Comparison of ENCODE assay signal across 7 mouse cellular contexts in the genomic region with DNA sequence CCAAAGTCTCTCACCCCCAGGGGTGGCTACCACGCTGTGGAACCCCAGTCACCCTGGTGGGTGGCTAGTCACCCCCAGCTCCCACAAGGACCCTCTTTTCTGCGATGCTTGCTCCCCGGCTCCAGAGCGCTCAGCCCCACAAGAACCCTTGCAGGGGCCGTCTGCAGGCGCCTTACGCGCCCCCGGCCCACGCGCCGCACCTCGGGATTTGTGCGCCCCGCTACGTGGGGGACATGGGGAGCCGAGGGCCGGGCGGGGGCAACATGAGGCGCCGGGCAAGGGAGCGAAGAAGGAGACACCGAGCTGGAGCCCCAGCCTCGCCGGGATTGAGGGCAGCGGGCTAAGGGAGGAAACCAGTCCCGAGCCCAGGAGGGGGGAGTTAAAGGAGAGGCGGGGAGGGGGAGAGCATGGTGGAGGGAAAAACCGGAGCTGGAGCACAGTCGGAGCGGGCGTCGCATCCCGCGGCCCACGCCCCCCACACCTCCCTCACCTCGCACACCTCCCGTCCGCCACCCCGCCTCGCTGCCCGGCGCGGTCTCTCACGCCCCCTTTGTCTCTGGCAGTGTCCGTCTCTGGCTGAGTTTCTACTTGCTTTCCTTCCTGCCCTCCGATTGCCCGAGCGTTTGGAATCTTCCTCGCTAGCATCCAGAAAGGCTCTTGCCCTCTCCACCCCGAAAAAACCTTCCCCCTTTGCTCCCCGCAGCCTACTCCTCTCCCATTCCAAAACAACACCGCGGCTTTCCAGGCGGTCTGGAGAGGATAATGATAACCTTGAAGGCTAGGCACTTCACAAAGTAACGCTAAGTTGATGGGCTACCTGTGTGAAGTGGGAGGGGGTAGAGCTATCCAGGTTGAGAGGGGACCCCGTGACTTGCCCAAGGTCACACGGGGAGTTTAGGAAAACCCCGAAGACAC. TPM values are rescaled to one million over a fixed set of nuclear protein-coding genes. Genes with fewer than 3 reads are reported as not detected.
DNase-seq lines count a peak whose midpoint lies in the region; ATAC-seq and TF ChIP-seq lines count a peak whose summit lies in the region.

Gene Efnb3 (minus strand): TSS at position 355 of the 915 bp plus-strand sequence.

- H3K27ac ChIP-seq in lung, postnatal 0 days (ENCODE audit: low read length): no peak within 1 kb of the TSS
- no peak within 1 kb of the TSS for H3K27ac ChIP-seq in embryonic fibroblast, embryonic 13.5 days (ENCODE audit: insufficient read depth, low read length)
- H3K27ac ChIP-seq in hindbrain, embryonic 11.5 days (ENCODE audit: low read depth, low read length): peak within 1 kb of the TSS; percentile 86
- H3K27ac ChIP-seq in limb, embryonic 13.5 days: peak within 1 kb of the TSS; percentile 92
- H3K27ac ChIP-seq in olfactory bulb, adult 2 months (ENCODE audit: insufficient read depth, low read depth, low read length): peak within 1 kb of the TSS; percentile 48

- no peaks in the 10 kb centered on the region for H3K36me3 ChIP-seq in lung, postnatal 0 days (ENCODE audit: insufficient read depth, low read length)
- H3K36me3 ChIP-seq in hindbrain, embryonic 11.5 days (ENCODE audit: control insufficient read depth, insufficient read depth, low read length): 0 out of 2 replicates have a peak, but pooled peaks cover 4% of the 10 kb centered on the region
- H3K36me3 ChIP-seq in limb, embryonic 13.5 days: peaks cover 51% of the 10 kb centered on the region

- H3K4me1 ChIP-seq in lung, postnatal 0 days (ENCODE audit: insufficient read depth, low read depth, low read length): no peaks in the 10 kb centered on the region
- H3K4me1 ChIP-seq in lung, adult 2 months (ENCODE audit: control insufficient read depth, insufficient read depth, low read length): no peaks in the 10 kb centered on the region
- peaks cover 6% of the 10 kb centered on the region; the same call in 1 of the 2 replicates for H3K4me1 ChIP-seq in embryonic fibroblast, embryonic 13.5 days (ENCODE audit: control insufficient read depth, insufficient read depth, low read length)
- H3K4me1 ChIP-seq in hindbrain, embryonic 11.5 days (replicated peaks; ENCODE audit: control insufficient read depth, insufficient read depth, low read length): peaks cover 30% of the 10 kb centered on the region
- H3K4me1 ChIP-seq in limb, embryonic 13.5 days: peaks cover 71% of the 10 kb centered on the region
- peaks cover 50% of the 10 kb centered on the region for H3K4me1 ChIP-seq in olfactory bulb, adult 2 months (ENCODE audit: control insufficient read depth, insufficient read depth, low read length)

- no peak for TF ChIP-seq CTCF in lung, postnatal 0 days (IDR thresholded peaks at IDR 0.05)
- TF ChIP-seq CTCF in lung, adult 2 months (IDR thresholded peaks at IDR 0.05; ENCODE audit: insufficient read depth, low read length): no peak
- TF ChIP-seq CTCF in embryonic fibroblast, embryonic 13.5 days (IDR thresholded peaks at IDR 0.05; ENCODE audit: borderline replicate concordance, insufficient read depth, low read length): no peak
- TF ChIP-seq CTCF in olfactory bulb, adult 2 months (IDR thresholded peaks at IDR 0.05; ENCODE audit: insufficient read depth, low read depth, low read length): no peak

- 2% methylated on average over 58 of the region's 59 CpGs for WGBS in lung, postnatal 0 days
- 3% methylated on average over 58 of the region's 59 CpGs for WGBS in lung, adult 2 months
- 1% methylated on average over 57 of the region's 59 CpGs for whole genome bisulfite sequencing in hindbrain, embryonic 11.5 days
- WGBS in limb, embryonic 13.5 days: under 1% methylated on average over 49 of the region's 59 CpGs
- WGBS in olfactory bulb, adult 2 months: under 1% methylated on average over 58 of the region's 59 CpGs

- H3K9me3 ChIP-seq in lung, postnatal 0 days (ENCODE audit: low read length): no peaks in the 10 kb centered on the region
- H3K9me3 ChIP-seq in hindbrain, embryonic 11.5 days (ENCODE audit: control insufficient read depth, low read length): no peaks in the 10 kb centered on the region
- no peaks in the 10 kb centered on the region for H3K9me3 ChIP-seq in limb, embryonic 13.5 days

- DNase-seq in lung, postnatal 0 days (ENCODE audit: low spot score): peak; percentile 43
- DNase-seq in lung, adult 2 months: no peak
- DNase-seq in hindbrain, embryonic 11.5 days (ENCODE audit: low spot score): peak; percentile 83

- no peak for TF ChIP-seq POLR2A in lung, adult 2 months (IDR thresholded peaks at IDR 0.05; ENCODE audit: borderline replicate concordance, extremely low read depth, low read depth, low read length)
- no peak for TF ChIP-seq POLR2A in embryonic fibroblast, embryonic 13.5 days (IDR thresholded peaks at IDR 0.05; ENCODE audit: low read depth, low read length)
- TF ChIP-seq POLR2A in olfactory bulb, adult 2 months (IDR thresholded peaks at IDR 0.05; ENCODE audit: insufficient read depth, low read depth, low read length): peak; percentile 81

- H3K4me2 ChIP-seq in lung, postnatal 0 days (replicated peaks; ENCODE audit: low read depth, low read length): peak within 1 kb of the TSS; percentile 91
- H3K4me2 ChIP-seq in hindbrain, embryonic 11.5 days (replicated peaks; ENCODE audit: low read depth, low read length): peak within 1 kb of the TSS; percentile 100
- peak within 1 kb of the TSS; percentile 96 for H3K4me2 ChIP-seq in limb, embryonic 13.5 days (replicated peaks)

- ATAC-seq in lung, postnatal 0 days: peak; percentile 51
- ATAC-seq in hindbrain, embryonic 11.5 days (ENCODE audit: low FRiP score): peak; percentile 26; the same call in 1 of the 2 replicates
- peak; percentile 74 for ATAC-seq in limb, embryonic 13.5 days (ENCODE audit: low FRiP score, low read depth)
- ATAC-seq in granulocyte monocyte progenitor cell, adult 5-6 weeks (replicated peaks; ENCODE audit: poor library complexity, severe bottlenecking): no peak

- no peaks in the 10 kb centered on the region for H3K27me3 ChIP-seq in lung, postnatal 0 days (replicated peaks; ENCODE audit: insufficient read depth, low read length)
- no peaks in the 10 kb centered on the region for H3K27me3 ChIP-seq in hindbrain, embryonic 11.5 days (ENCODE audit: control insufficient read depth, insufficient read depth, low read length)
- no peaks in the 10 kb centered on the region for H3K27me3 ChIP-seq in limb, embryonic 13.5 days

- peak within 1 kb of the TSS; percentile 42 for H3K4me3 ChIP-seq in lung, postnatal 0 days (ENCODE audit: low read depth, low read length)
- no peak within 1 kb of the TSS for H3K4me3 ChIP-seq in lung, adult 2 months (replicated peaks; ENCODE audit: extremely low read depth, low read depth, low read length)
- H3K4me3 ChIP-seq in embryonic fibroblast, embryonic 13.5 days (ENCODE audit: insufficient read depth, low read length): peak within 1 kb of the TSS; percentile 3; the same call in 1 of the 2 replicates
- H3K4me3 ChIP-seq in hindbrain, embryonic 11.5 days (ENCODE audit: low read depth, low read length): peak within 1 kb of the TSS; percentile 80
- H3K4me3 ChIP-seq in limb, embryonic 13.5 days: peak within 1 kb of the TSS; percentile 81
- peak within 1 kb of the TSS; percentile 56 for H3K4me3 ChIP-seq in olfactory bulb, adult 2 months (ENCODE audit: insufficient read depth, low read depth, low read length)

- H3K9ac ChIP-seq in lung, postnatal 0 days (replicated peaks; ENCODE audit: low read depth): peak within 1 kb of the TSS; percentile 46; the same call in 1 of the 2 replicates
- peak within 1 kb of the TSS; percentile 97 for H3K9ac ChIP-seq in hindbrain, embryonic 11.5 days (ENCODE audit: low read depth, low read length)
- peak within 1 kb of the TSS; percentile 97 for H3K9ac ChIP-seq in limb, embryonic 13.5 days

- TF ChIP-seq EP300 in lung, postnatal 0 days (IDR thresholded peaks at IDR 0.05): no peak

RNA-seq across cellular contexts. Expression of gene Efnb3, which starts in this region (rescaled TPM):
- polyA plus RNA-seq in lung, postnatal 0 days (2015; fragmentation: Nextera tagmentation; extraction: Ambion mirVana): 0.80 and 1.0 TPM in 2 replicates
- polyA plus RNA-seq in lung, adult 2 months (2012; rRNA removed): 0.88 and 1.0 TPM in 2 replicates
- 0.45 and 2.6 TPM in 2 replicates for polyA plus RNA-seq in embryonic fibroblast, embryonic 13.5 days (2011; ENCODE audit: insufficient read length, low read depth, missing spikeins)
- 12.2 and 15.5 TPM in 2 replicates for polyA plus RNA-seq in hindbrain, embryonic 11.5 days (2014; fragmentation: Nextera tagmentation; extraction: Ambion mirVana)
- 45.8 and 47.6 TPM in 2 replicates for polyA plus RNA-seq in limb, embryonic 13.5 days (2015; fragmentation: Nextera tagmentation; extraction: Ambion mirVana)
- polyA plus RNA-seq in olfactory bulb, adult 2 months (2012; ENCODE audit: insufficient read depth, insufficient read length, low replicate concordance, missing spikeins): not detected in 2 replicates
- total RNA-seq in granulocyte monocyte progenitor cell, adult 5-6 weeks (2014; fragmentation: Nextera tagmentation): not detected in 2 replicates
- not detected in 2 replicates for total RNA-seq in granulocyte monocyte progenitor cell, adult 5-6 weeks (2017)

Comparison
In these comparisons a context has a peak if more than half of its experiments do, and no peak if none do; other contexts are left out.
1. H3K27ac ChIP-seq: peak in hindbrain, embryonic 11.5 days (single experiment), limb, embryonic 13.5 days (single experiment) and olfactory bulb, adult 2 months (single experiment); none in lung, postnatal 0 days (single experiment) and embryonic fibroblast, embryonic 13.5 days (single experiment).
2. H3K9ac ChIP-seq: peak in every context shown above with its lines; median percentile 97 in hindbrain, embryonic 11.5 days; 97 in limb, embryonic 13.5 days; 46 in lung, postnatal 0 days.
3. Peak in every context shown above with its lines, with median percentiles within 50 percentile points of each other: H3K4me2 ChIP-seq.